Mouse (Mus musculus): ENCODE measurements around the gene Prdm1.
A peak's percentile ranks its signal among the peaks of the same experiment; 100 is the strongest.

The Prdm1 gene

GRCm38 (mm10) chr10:44420211-44420610, 108.1 kb downstream of the Prdm1 start:
- no peak for DNase-seq (ENCODE audit: low read depth, low spot score)

- no peak for DNase-seq (ENCODE audit: low read depth, low spot score)
Measured at GRCm38 (mm10) chr10:44418901-44419300, 109.4 kb downstream of the Prdm1 start.

- DNase-seq (ENCODE audit: low read depth, low spot score) = no peak
Measured at GRCm38 (mm10) chr10:44415576-44415975, 112.7 kb downstream of the Prdm1 start.

- DNase-seq (ENCODE audit: low read depth, low spot score) = no peak
Measured at GRCm38 (mm10) chr10:44409958-44410357, 118.3 kb downstream of the Prdm1 start.

GRCm38 (mm10) chr10:44409054-44409453, 119.2 kb downstream of the Prdm1 start:
- DNase-seq (ENCODE audit: low read depth, low spot score) = no peak

GRCm38 (mm10) chr10:44403415-44403814, 124.9 kb downstream of the Prdm1 start:
- DNase-seq (ENCODE audit: low read depth, low spot score) = no peak

GRCm38 (mm10) chr10:44401600-44401999, 126.7 kb downstream of the Prdm1 start:
- no peak for DNase-seq (ENCODE audit: low read depth, low spot score)

GRCm38 (mm10) chr10:44400602-44401001, 127.7 kb downstream of the Prdm1 start:
- peak; percentile 37 for DNase-seq (ENCODE audit: low read depth, low spot score)

GRCm38 (mm10) chr10:44400119-44400518, 128.2 kb downstream of the Prdm1 start:
- no peak for DNase-seq (ENCODE audit: low read depth, low spot score)

GRCm38 (mm10) chr10:44392855-44393254, 135.4 kb downstream of the Prdm1 start:
- no peak for DNase-seq (ENCODE audit: low read depth, low spot score)

GRCm38 (mm10) chr10:44391509-44392290, 136.6 kb downstream of the Prdm1 start:
- no peak for DNase-seq (ENCODE audit: low read depth, low spot score)

- no peak for DNase-seq (ENCODE audit: low read depth, low spot score)
Measured at GRCm38 (mm10) chr10:44390286-44390685, 138.0 kb downstream of the Prdm1 start.

- DNase-seq (ENCODE audit: low read depth, low spot score) = no peak
Measured at GRCm38 (mm10) chr10:44388706-44389233, 139.5 kb downstream of the Prdm1 start.
